Mouse (Mus musculus) layer of hippocampus, postnatal 36 days (tissue): ENCODE results near the gene Il1rapl2. TPM values are rescaled to one million over a fixed set of nuclear protein-coding genes. Genes with fewer than 3 reads are reported as not detected.

Source experiments
- DNase-seq, 2 experiments: peaks; one replicate each; pipeline ENCODE4 v3.0.0; 2022
- total RNA-seq, 2 experiments: library from RNA; stranded (reverse); gene quantifications; 2 replicates each; pipeline ENCODE4 v1.2.3; 2021

Il1rapl2 gene
- 1 to 10 TPM; 2.1 to 2.7 TPM for total RNA-seq

- peak; percentile 4 to 14 for DNase-seq
Measured at GRCm38 (mm10) chrX:137570321-137571195, at the start of gene Il1rapl2. Il1rapl2 (plus strand) TSS chrX:137570608.

GRCm38 (mm10) chrX:137548348-137548747 is 22.1 kb upstream of the Il1rapl2 start:
- DNase-seq = no peak

- no peak for DNase-seq
Measured at GRCm38 (mm10) chrX:137569472-137570188, 778 bp upstream of the Il1rapl2 start.

GRCm38 (mm10) chrX:137582656-137583055 is 12.2 kb downstream of the Il1rapl2 start:
- no peak for DNase-seq

DNA sequence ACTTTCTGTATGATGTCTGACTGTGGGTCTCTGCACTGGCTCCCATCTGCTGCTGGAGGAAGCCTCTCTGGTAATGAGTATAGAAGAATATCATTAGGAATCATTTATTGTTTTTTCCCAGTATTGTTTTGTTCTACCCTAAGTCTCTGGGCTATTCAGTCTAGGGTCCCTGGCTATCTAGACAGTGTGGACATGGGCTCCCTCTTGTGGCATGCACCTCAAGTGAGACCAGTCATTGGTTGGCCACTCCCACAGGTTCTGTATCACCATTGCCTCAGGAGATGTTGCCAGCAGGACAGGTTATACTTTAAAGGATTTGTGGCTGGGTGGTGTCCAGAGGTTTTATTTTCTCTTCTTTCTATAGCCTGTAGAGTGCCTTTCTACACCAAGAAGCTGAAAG is 50.3 kb downstream of the Il1rapl2 start:
- DNase-seq = no peak

DNA sequence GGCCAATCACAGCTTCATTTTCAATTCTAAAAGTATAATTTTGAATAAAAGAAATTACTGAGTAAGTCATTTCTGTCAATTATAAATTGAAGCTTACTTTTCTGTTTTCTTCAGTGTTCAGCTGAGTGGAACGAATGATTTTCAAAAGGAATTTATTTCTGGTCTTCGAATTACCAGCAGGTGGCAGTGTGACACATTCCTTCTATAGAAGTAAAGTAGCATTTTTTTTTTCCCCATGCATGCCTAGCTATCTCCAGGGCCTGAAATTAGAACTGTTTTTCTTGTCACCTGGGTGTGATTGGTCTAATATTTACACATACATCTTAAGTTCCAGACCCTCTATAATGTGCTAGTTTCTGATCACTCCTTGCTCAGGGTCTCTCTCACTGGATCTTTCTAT is 96.6 kb downstream of the Il1rapl2 start:
- DNase-seq = no peak

GRCm38 (mm10) chrX:137687974-137688373 is 117.6 kb downstream of the Il1rapl2 start:
- no peak for DNase-seq

- DNase-seq = no peak
Measured at GRCm38 (mm10) chrX:137700006-137700405, 129.6 kb downstream of the Il1rapl2 start.

GRCm38 (mm10) chrX:137755537-137755936 is 185.1 kb downstream of the Il1rapl2 start:
- DNase-seq = no peak

DNA sequence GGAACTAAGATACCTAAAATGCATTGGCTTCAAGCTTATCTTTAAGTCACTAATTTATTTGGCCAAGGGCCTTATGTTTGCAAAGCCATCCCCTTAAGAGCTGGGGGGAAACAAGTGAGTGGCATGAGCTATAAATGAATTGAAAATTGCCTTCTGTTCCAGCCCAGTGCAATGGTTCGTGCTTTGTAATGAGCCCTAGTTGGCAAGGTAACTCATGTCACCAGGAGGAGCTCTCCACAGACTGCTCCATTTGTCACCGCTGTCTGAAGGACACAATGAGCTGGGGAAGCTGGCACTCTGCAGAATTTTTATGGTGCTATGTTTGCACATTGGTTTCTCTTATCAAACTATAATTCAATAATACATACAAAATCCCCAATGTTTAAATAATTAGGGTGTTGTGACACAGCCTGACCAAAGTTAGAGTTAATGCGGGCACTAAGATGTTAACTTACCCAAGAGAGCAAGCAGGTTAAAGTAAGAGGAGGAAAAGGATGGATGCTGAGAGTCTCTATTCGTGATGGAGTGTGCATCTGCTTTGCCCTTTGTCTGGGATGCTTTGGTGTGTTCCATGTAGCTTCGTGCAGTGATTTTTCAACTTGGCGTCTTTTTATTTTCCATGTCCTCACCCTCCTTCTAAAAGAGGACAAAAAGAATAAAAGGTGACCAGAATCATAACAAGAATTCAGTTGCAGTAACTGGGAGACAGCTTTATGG is 235.2 kb downstream of the Il1rapl2 start:
- DNase-seq = no peak

- DNase-seq = no peak
Measured at GRCm38 (mm10) chrX:137806231-137807114, 236.1 kb downstream of the Il1rapl2 start.

DNA sequence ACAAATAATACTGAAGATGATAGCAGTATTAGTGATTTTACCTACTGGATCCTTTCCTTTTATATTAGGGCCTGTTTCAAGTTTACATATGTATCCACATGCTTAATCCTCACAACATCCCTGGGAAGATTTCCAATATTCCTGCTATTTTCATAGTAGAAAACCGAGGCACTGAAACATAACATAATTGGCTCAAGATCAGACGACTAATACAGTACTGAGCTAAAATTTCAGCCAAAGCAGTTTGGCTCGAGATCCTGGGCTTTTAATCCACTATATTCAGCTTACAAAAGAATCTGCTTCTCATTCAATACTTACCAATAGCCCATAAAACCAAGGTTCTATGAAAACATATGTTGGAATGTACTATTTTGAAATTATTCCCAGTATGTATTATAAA is 239.1 kb downstream of the Il1rapl2 start:
- no peak for DNase-seq

- no peak for DNase-seq
Measured at GRCm38 (mm10) chrX:137812151-137812550, 241.7 kb downstream of the Il1rapl2 start.

DNA sequence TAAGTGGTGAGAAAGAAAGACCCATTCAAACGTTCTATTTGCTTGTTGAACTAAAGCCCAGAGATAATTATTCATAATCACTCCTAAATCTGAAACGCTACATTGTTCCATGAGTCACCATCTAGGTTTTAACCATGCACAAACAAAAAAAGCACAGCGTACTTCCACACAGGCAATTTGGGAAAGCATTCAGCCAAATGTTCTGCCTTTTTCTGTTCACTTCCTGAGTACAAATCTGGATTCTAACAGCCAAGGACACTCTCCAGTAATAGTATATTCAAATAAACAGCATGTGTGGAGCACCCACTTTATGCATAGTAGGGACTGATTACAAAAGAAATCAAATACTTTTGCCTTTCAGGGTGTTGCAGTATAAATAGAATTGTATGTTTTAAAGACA is 278.5 kb downstream of the Il1rapl2 start:
- DNase-seq = peak in 1 of 2 experiments; percentile 3

- no peak for DNase-seq
Measured at GRCm38 (mm10) chrX:137923490-137923889, 353.1 kb downstream of the Il1rapl2 start.

DNA sequence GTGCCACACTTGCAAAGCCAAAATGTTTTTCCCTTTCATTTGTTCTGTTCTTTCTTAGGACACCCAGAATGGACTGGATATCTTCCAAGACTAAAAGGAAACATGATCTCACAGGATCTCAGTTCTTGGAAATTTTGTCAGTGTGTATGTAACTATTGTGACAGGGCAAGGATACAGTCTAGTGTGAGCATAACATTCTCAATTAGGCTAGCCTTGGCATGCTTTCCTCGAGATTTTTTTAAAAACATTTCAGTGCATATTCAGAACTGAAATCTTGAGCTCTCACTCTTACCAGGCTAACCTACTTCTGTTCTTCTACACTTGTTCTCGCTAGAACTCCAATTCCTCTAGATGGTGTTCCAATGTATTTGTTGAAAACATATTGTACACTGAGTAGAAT is 356.4 kb downstream of the Il1rapl2 start:
- DNase-seq = no peak

GRCm38 (mm10) chrX:137947741-137948140 is 377.3 kb downstream of the Il1rapl2 start:
- DNase-seq = no peak

DNA sequence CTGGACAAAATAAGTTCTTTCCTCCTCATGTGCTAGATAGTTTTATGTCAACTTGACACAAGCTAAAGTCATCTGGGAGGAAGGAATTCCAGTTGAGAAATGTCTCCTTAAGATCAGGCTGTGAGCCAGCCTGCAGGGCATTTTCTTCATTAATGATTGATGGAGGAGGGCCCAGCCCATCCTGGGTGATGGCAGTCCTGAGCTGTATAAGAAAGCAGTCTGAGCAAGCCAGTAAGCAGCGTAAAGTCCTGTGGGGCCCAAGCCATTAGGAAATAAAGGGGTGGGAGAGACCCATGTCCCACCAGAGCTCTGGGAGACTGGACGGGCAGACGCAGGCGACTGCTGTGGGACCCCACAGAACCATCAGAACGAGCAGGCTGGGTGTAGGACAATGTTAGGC is 400.9 kb downstream of the Il1rapl2 start:
- no peak for DNase-seq

DNA sequence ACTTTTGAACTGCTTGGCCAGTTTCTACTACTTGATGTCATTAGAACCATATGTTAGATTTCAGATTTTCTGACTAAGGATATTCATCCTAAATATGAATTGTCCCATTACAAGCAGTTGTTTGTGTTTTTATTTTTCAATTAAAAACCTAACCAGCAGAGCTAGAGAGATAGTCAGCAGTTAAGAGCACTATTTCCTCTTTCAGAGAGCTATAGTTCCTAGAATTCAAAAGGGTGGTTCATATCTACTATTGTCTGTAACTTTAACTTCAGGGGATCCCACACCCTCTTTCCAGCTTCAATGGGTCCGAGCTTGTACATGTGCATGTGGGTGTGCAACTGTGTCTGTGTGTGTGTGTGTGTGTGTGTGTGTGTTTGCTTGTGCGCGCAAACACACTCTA is 472.7 kb downstream of the Il1rapl2 start:
- no peak for DNase-seq

DNA sequence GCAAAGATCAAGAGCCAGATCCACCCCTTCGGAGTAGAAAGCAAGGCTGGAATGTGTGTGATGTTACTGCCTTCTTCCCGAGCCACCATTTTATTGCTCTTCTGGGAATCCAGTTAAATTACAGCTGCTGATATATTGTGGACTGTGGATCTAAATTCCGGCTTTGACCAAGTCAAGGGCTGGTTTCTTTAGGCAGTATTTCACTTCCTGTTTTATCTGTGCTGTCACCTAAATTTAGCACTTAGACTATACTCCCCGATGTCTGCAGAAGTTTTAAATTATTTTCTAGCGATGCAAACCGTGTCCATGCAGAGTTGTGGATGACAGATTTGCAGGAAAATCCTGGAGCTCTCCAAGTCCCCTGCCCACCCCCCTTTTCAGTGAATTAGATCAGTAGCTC is 533.5 kb downstream of the Il1rapl2 start:
- no peak for DNase-seq

- no peak for DNase-seq
Measured at GRCm38 (mm10) chrX:138104668-138105067, 534.3 kb downstream of the Il1rapl2 start.

DNA sequence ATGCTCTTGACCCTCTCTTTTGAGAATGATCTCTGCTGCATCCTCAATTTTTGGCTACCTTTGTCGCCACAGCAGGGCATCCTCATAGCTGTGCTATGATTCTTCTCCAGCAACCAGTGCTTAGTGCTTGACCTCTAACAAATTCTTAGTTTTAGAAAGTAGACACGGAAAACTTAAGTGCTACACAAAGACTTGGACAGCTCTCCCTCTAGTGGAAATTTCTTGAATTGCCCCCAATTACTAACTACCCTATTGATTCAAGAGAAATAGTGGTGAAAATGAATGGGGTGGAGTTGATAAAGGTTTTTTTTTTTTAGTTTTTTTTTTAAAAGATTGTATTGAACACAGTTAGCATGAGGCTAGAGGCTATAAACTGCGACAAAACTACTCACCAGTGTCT is 599.7 kb downstream of the Il1rapl2 start:
- peak in 1 of 2 experiments; percentile 1 for DNase-seq
